Mouse (Mus musculus) limb, embryonic 13.5 days (tissue): Measurements from ENCODE around the gene 2510009E07Rik. TPM values are rescaled to one million over a fixed set of nuclear protein-coding genes. Genes with fewer than 3 reads are reported as not detected.

ENCODE experiments used
- polyA plus RNA-seq: library from polyadenylated mRNA; unstranded; fragments of >200 nt; fragmentation: Nextera tagmentation; extraction: Ambion mirVana; gene quantifications from 2 replicates; pipeline ENCODE4 v1.2.1, GENCODE M21; 2015

The 2510009E07Rik gene
- polyA plus RNA-seq, 1 experiment from 2014 or later: 26.3 TPM

Other genes starting within 250 kb of the 2510009E07Rik start
- 2.6 and 2.9 TPM in 2 replicates for gene Ehhadh, start 93.1 kb upstream of the 2510009E07Rik start, polyA plus RNA-seq
- gene Map3k13, start 99.7 kb upstream of the 2510009E07Rik start, polyA plus RNA-seq: 0.87 and 1.0 TPM in 2 replicates